Mouse (Mus musculus): ENCODE results near the gene Trak1.

- no peak for TF ChIP-seq CTCF (IDR thresholded peaks at IDR 0.05; ENCODE audit: low read depth, low read length)
- TF ChIP-seq EP300 (IDR thresholded peaks at IDR 0.05; ENCODE audit: insufficient read depth, low read depth, low read length), result no peak
These were observed 97.6 kb downstream of the Trak1 start for GRCm38 (mm10) chr9:121394882-121395281.

All from ES-Bruce4 (cell line).